Mouse (Mus musculus) spleen, adult 2 months (tissue): Measurements from ENCODE around the gene Hacl1. TPM values are rescaled to one million over a fixed set of nuclear protein-coding genes. Genes with fewer than 3 reads are reported as not detected.

ENCODE experiments used
- DNase-seq, 2 experiments: peaks; one replicate each; pipeline versions ENCODE4 v3.0.0 to v3.0.0-alpha.2; 2012 to 2021; ENCODE audit warnings: low spot score in 2 of 2, low read depth in 1 of 2
- H3K27ac ChIP-seq: fragments of 200-500 bp; 2 replicates; pipeline ENCODE4 v1.5.1; 2012; ENCODE audit warnings: low read length, inconsistent platforms; ENCODE audit not compliant: insufficient read depth
- H3K27me3 ChIP-seq: fragments of 200-500 bp; 2 replicates; pipeline ENCODE4 v1.6.1; 2012; ENCODE audit warnings: mild to moderate bottlenecking, moderate library complexity, low read length, inconsistent platforms; ENCODE audit not compliant: control insufficient read depth, insufficient read depth
- H3K36me3 ChIP-seq: fragments of 200-500 bp; 2 replicates; pipeline ENCODE4 v1.6.1; 2012; ENCODE audit warnings: mild to moderate bottlenecking, low read length, inconsistent platforms; ENCODE audit not compliant: control insufficient read depth, insufficient read depth
- H3K4me1 ChIP-seq: fragments of 200-500 bp; 2 replicates; pipeline ENCODE4 v1.6.1; 2011; ENCODE audit warnings: inconsistent platforms; ENCODE audit not compliant: control insufficient read depth, insufficient read depth, insufficient read length
- H3K4me3 ChIP-seq: fragments of 200-500 bp; 2 replicates; pipeline ENCODE4 v1.5.1; 2011; ENCODE audit warnings: mild to moderate bottlenecking, inconsistent platforms; ENCODE audit not compliant: insufficient read depth, insufficient read length; ENCODE audit errors: extremely low read depth
- CTCF ChIP-seq: fragments of 200-500 bp; IDR thresholded peaks from 2 replicates; pipeline ENCODE4 v1.5.1; 2011; ENCODE audit warnings: mild to moderate bottlenecking, inconsistent platforms; ENCODE audit not compliant: insufficient read depth, insufficient read length, insufficient replicate concordance; ENCODE audit errors: extremely low read depth
- POLR2A ChIP-seq: fragments of 200-500 bp; IDR thresholded peaks from 2 replicates; pipeline ENCODE4 v1.6.1; 2011; ENCODE audit warnings: low read depth, low read length, inconsistent platforms
- WGBS: fragments of 180-500 bp; shearing (Covaris S2); methylation state at CpG from one replicate; pipeline ENCODE4 v1.1.7; 2018; 5-methylcytosine and 5-hydroxymethylcytosine counted together
- polyA plus RNA-seq: library from polyadenylated mRNA; depleted of rRNA; stranded (reverse); fragments of >200 nt; gene quantifications from 2 replicates; pipeline ENCODE4 v1.2.3, GENCODE M21; 2012

Hacl1 gene
- polyA plus RNA-seq, 1 experiment = 6.1 TPM

- no peak for TF ChIP-seq CTCF
- no peak for TF ChIP-seq POLR2A
- H3K4me1 ChIP-seq = no peaks in the 10 kb centered on the region; the same call in 1 of the 2 replicates
- DNase-seq = no peak
- H3K4me3 ChIP-seq = no peak overlapping the region
- H3K27ac ChIP-seq = no peak overlapping the region
- 56% methylated on average over 9 of the region's 9 CpGs for WGBS
- H3K27me3 ChIP-seq = no peaks in the 10 kb centered on the region
- no peaks in the 10 kb centered on the region for H3K36me3 ChIP-seq
Measured at GRCm38 (mm10) chr14:31575866-31576265, 65.2 kb downstream of the Hacl1 start.

GRCm38 (mm10) chr14:31574903-31575665 is 66.0 kb downstream of the Hacl1 start:
- Histone ChIP-seq H3K27me3 (no peaks in the 10 kb centered on the region), H3K36me3 (no peaks in the 10 kb centered on the region), H3K27ac (no peak overlapping the region), H3K4me1 (no peaks in the 10 kb centered on the region; the same call in 1 of the 2 replicates), H3K4me3 (no peak overlapping the region)
- TF ChIP-seq CTCF = no peak
- no peak for TF ChIP-seq POLR2A
- 48% methylated on average over 18 of the region's 18 CpGs for WGBS
- DNase-seq = no peak

GRCm38 (mm10) chr14:31572561-31573175 is 68.4 kb downstream of the Hacl1 start:
- 73% methylated on average over 9 of the region's 9 CpGs for WGBS
- no peak for DNase-seq
- no peaks in the 10 kb centered on the region for H3K27me3 ChIP-seq
- H3K4me1 ChIP-seq = peaks cover 6% of the 10 kb centered on the region
- H3K27ac ChIP-seq = no peak overlapping the region
- TF ChIP-seq CTCF (no peak), POLR2A (no peak)
- H3K36me3 ChIP-seq = no peaks in the 10 kb centered on the region
- no peak overlapping the region for H3K4me3 ChIP-seq

- no peak overlapping the region for H3K27ac ChIP-seq
- H3K4me3 ChIP-seq = no peak overlapping the region
- 85% methylated on average over 5 of the region's 5 CpGs for WGBS
- no peak for DNase-seq
- H3K36me3 ChIP-seq = no peaks in the 10 kb centered on the region
- TF ChIP-seq CTCF = no peak
- no peak for TF ChIP-seq POLR2A
- no peaks in the 10 kb centered on the region for H3K27me3 ChIP-seq
- H3K4me1 ChIP-seq = peaks cover 6% of the 10 kb centered on the region
Measured at GRCm38 (mm10) chr14:31571419-31571818, 69.7 kb downstream of the Hacl1 start.

GRCm38 (mm10) chr14:31570131-31570951 is 70.7 kb downstream of the Hacl1 start:
- H3K4me1 ChIP-seq = peaks cover 6% of the 10 kb centered on the region
- H3K27me3 ChIP-seq = no peaks in the 10 kb centered on the region
- no peak for DNase-seq
- H3K36me3 ChIP-seq = no peaks in the 10 kb centered on the region
- no peak overlapping the region for H3K27ac ChIP-seq
- H3K4me3 ChIP-seq = no peak overlapping the region
- whole genome bisulfite sequencing = 54% methylated on average over 6 of the region's 6 CpGs
- TF ChIP-seq CTCF = no peak
- TF ChIP-seq POLR2A = no peak

GRCm38 (mm10) chr14:31569151-31569631 is 71.9 kb downstream of the Hacl1 start:
- peaks cover 6% of the 10 kb centered on the region for H3K4me1 ChIP-seq
- TF ChIP-seq POLR2A = no peak
- TF ChIP-seq CTCF = no peak
- no peak overlapping the region for H3K4me3 ChIP-seq
- H3K27me3 ChIP-seq = no peaks in the 10 kb centered on the region
- H3K27ac ChIP-seq = no peak overlapping the region
- WGBS = 8% methylated on average over 7 of the region's 7 CpGs
- DNase-seq = peak in 1 of 2 experiments; percentile 22
- no peaks in the 10 kb centered on the region for H3K36me3 ChIP-seq
